Mouse (Mus musculus): ENCODE measurements around the gene Plac9a. TPM values are rescaled to one million over a fixed set of nuclear protein-coding genes. Genes with fewer than 3 reads are reported as not detected.
A peak's percentile ranks its signal among the peaks of the same experiment; 100 is the strongest.
"Not testable (repeated sequence)": the region's sequence is repeated elsewhere in the genome, so short reads cannot be mapped to it uniquely, and the experiment has no call there.

The Plac9a gene
- total RNA-seq, 2 experiments from 2014 or later: 4.0 to 6.3 TPM

GRCm38 (mm10) chr14:25866384-25866783, 36.5 kb downstream of the Plac9a start:
- intact Hi-C loops (cut with DNase I): no loop called here
- DNase-seq: no peak

DNA sequence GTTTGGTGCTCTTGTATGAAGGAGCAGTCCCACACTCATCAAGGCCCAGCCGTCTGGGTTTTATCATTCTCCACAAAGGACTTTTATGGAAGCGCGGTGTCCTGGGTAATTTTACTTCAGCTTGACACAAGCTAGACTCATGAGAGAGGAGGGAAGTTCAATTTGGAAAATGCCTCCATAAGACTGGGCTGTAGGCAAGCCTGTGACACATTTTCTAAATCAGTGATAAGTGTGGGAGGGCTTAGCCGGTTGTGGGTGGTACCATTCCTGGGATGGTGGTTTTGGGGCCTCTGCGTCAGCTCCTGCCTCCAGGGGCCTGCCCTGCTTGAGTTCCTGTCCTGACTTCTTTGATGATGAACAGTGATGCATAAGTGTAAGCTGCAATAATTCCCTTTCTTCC, 37.6 kb downstream of the Plac9a start:
- intact Hi-C loops (cut with DNase I): no loop called here
- DNase-seq: no peak

DNA sequence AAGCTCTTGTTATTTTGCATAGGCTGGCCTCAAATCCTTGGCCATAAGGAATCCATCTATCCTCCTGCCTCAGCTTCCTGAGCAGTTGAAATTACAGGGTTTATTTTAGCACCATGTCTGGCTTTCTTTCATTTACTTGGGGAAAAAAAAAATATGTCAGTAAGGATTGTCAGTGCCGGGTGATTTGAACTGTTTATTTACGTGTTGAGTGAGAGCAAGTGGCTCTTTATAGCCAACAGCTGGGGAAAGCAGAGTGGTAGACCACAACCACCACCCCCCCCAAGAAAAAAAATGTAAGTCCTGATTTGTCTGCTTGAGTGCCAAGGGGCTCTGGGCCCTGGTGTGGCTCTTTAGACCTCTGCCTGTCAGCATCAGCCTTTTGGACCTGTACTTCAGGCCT, 39.2 kb downstream of the Plac9a start:
- no peak for DNase-seq
- intact Hi-C loops (cut with DNase I): no loop called here

DNA sequence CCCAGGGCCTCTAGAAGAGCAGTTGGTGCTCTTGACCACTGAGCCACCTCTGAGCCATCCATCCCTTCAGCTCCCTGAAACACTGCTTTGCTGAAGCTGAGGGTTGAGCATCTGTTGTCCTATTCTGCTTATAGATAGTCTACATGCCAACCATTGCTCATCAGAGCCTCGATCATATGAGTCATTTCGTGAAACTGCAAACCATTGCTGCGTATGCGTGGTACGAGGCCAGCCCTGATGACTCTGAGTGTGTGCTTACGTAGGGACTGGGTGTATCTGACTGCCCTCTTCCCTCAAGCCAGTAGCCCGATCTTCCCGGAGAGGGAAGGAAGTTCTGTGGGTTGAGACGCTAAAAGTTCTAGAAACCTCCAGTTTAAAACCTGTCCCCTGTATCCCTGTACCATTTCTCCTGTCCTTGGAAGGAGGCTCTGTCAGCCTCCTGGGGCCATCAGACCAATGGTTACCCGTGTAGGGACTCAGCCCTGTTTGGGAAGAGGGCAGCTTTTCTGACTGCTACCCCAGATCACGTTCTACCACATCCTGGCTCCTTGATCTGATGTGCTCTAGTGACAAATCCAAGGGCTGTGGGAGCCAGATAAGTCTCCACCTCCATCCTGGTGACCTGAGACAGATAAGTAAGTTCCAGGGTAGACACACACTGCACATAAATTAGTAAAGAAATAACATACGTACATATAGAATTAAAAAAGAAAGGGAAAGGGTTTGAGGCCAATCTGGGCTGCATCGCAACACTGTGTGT, 40.9 kb downstream of the Plac9a start:
- DNase-seq: no peak
- intact Hi-C loops (cut with DNase I): no loop called here

GRCm38 (mm10) chr14:25857940-25858339, 45.0 kb downstream of the Plac9a start:
- no peak for DNase-seq
- intact Hi-C loops (cut with DNase I): no loop called here

DNA sequence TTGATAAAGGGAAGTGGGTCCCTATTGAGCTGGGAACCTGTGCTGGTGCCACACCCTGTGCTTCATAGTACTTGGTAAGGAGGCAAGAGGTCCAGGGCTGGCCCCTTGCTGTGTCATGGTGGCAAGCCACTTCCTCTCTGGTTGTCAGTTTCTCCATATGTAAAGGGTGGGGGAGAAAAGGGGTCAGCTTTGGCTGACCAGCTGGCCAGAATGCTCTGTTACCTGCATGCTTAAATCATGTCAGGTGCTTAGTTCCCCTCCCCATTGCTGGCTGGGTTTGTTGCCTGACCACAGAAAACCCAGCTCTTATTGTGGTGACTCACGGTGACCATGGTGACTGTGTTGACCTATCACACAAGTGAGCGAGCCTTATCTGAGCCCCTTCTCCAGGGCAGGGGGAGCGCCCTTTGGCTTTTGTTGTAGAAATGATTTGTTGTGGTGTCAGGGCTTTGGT, 45.7 kb downstream of the Plac9a start:
- no peak for DNase-seq
- intact Hi-C loops (cut with DNase I): no loop called here

DNA sequence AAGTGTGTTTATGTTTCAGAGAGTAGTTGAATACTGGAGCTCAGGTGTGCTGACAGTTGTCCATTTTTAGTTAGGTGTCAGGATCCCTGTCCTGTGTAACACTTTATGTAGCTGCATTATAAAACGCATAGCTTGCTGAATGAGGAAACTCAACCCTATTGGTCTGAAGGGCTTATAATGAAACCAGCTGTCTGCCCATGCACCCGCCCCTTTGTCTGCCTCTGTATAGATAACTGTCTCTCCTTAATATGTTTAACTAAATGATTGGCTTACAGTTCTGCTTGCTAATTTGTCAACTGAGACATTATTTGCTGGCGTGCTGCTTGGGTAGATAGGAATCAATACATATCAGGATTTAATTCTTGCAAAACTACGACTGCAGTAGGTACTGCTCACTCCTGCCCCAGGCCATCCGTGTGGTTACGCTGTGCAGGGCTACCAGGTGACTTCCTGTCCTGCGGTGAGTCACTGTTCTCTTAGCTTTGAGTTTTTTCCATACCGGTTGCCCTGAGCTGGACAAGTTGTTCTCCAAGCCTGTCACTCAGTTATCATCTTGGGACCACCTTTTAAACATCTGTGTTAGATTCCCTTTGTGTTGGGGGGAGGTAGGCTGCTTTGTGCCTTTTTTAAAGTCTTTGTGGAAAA, 47.5 kb downstream of the Plac9a start:
- intact Hi-C loops (cut with DNase I): no loop called here

DNA sequence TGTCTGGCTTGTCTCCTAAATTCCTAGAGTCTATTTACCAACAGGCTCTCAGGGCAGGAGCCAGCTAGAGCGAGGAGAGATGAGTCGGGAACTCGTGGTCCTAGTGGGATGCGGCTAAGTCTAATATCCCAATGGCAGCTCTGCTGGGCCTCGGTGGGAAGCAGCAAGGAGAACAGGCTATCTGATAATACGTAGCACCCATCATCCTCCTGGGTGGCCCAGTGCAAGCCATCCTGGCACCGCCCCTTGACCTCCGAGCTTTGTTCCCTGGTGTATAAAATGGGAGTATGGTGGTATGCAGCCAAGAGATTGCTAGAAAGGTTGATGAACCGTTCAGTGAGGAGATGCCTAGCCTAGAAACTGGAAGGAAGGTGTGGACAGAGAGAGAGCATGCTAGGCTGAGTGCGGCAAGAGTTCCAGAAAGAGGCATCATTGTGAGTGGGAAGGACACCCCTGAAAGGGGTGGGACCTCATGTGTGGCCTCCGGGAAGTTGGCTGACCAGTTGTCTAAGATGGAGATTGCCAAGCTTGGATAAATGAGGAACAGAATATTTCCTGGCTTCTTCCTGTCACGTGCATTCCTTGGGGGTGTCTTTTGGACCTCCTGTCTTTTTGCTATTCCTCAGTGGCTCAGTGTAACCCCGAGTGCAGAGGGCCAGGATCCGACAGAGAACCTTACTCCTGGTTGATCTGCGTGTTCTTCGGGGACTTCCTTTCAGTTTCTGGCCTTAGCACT, 49.0 kb downstream of the Plac9a start:
- intact Hi-C loops (cut with DNase I): no loop called here
- DNase-seq: peak in 1 of 2 experiments; percentile 40

More for the DNA sequence above, 47.5 kb downstream of the Plac9a start:
- DNase-seq: no peak

GRCm38 (mm10) chr14:25853295-25853694, 49.6 kb downstream of the Plac9a start:
- DNase-seq: no peak
- intact Hi-C loops (cut with DNase I): no loop called here

GRCm38 (mm10) chr14:25852121-25852561, 50.8 kb downstream of the Plac9a start:
- intact Hi-C loops (cut with DNase I): no loop called here
- no peak for DNase-seq

DNA sequence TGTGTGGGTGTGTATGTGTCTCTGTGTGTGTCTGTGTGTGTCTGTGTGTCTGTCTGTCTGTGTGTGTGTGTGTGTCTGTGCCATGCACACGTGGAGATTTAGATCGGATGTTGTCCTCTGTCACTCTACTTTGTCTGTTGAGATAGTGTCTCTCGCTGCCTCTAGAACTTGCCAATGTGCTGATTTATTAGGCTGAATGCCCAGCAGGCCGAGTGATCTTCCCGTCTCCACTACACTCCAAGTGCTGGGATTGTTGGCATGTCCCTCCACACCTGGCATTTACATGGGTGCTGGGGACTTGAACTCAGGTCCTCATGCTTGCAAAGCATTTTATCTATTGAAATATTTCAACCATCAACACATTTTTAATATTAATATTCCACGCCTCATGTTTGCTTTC, 51.7 kb downstream of the Plac9a start:
- DNase-seq: peak in 1 of 2 experiments; percentile 47
- intact Hi-C loops (cut with DNase I): no loop called here

DNA sequence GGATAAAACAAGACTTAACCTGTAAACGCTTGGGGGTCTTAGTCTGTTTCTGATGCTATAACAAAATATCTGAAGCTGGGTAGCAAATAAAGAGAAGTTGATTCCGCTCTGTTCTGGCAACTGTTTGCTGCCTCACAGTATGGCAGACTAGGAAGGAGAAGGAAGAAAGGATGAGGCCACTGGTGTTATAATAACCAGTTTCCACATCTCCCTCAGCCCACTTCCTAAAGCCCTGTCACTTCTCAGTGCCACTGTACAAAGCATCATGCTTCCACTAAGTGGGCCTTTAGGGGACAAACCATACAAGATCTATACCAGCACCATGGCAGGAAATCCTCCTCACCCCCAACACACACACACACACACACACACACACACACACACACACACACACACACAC, 52.5 kb downstream of the Plac9a start:
- intact Hi-C loops (cut with DNase I): no loop called here
- DNase-seq: no peak

GRCm38 (mm10) chr14:25848708-25849107, 54.2 kb downstream of the Plac9a start:
- DNase-seq; intact Hi-C loops (cut with DNase I): not testable (repeated sequence)

DNA sequence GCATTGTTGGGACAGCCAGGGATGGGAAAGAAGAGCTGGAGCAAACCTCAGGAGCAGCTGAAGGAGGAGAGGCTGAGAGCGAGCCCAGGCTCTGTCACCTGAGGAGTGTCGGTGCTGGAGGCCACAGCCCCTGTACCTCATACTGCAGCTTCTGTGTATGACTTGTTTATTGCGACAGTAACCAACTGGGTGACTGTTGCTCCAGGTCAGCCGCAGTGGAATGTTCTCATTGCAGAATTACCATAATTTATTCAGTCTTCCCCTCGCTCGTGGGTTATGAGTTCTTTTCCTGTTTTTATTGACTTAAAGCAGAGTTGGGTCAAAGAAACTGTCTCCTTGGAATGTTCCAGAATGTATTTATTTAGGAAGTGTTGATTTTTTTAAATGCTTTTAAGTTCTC, 54.7 kb downstream of the Plac9a start:
- no peak for DNase-seq
- intact Hi-C loops (cut with DNase I): no loop called here

DNA sequence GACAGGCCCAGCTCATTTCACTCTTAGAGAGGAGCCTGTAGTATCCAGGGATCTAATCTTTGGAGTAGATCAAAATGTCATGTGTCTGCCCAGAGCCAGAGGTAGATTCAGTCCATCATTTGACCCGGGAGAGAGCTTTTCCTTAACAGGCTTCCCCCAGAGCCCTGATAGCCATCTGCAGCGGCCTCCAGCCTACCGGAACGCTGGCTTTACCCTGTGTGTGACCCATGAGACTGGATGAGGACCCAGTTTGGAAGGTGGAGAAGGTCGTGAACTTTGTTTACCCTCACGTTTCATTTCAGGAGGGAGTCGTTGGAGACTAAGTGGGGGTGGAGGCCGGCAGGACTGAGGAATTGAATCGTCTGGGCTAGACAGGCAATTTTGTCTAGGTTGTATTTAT, 55.2 kb downstream of the Plac9a start:
- DNase-seq: no peak
- intact Hi-C loops (cut with DNase I): no loop called here

DNA sequence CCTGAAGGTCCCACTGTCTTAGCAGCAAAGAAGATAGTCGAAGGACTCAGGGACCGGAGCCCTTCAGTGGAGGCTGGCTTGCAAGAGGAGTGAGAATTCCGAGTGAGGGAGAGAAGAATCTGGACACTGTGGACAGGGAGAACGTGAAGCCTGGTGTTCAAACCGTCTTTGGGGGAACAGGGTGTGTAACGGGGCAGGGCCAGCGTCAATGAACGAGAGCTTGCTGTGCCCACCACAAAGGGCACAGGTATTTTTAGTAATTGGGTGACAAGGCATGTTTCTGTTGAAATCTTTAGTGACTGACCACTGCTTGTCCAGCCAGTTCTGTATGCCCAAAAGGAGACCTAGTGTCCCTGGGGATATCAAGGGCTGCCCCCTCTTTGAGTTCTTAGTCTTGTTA, 56.4 kb downstream of the Plac9a start:
- no peak for DNase-seq
- intact Hi-C loops (cut with DNase I): no loop called here

DNA sequence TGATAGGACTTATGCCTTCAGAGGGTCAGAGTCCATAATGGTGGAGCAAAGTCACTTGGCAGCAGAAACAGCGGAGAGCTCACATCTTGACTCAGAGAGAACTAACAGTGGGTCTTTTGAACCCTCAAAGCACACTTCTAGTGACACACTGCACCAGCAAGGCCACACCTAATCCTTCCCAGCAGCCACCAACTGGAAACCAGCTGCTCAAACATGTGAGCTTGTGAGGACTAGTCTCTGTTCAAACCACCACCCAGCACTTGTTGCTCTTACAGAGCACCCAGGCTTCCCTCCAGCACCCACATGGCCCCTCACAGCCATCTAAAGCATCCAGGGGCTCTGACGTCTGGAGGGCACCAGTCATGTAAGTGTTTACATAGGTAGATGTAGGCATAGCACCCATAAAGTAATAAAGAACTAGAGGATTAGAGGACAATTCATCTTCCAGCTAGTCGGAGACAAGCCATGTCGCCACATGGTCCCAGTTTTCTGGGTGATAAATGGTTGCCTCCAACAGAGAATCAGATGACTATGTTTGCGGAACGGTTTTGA, 57.0 kb downstream of the Plac9a start:
- DNase-seq: no peak
- intact Hi-C loops (cut with DNase I): no loop called here

- intact Hi-C loops (cut with DNase I): no loop called here
- no peak for DNase-seq
These were observed 58.5 kb downstream of the Plac9a start for GRCm38 (mm10) chr14:25844372-25844771.

DNA sequence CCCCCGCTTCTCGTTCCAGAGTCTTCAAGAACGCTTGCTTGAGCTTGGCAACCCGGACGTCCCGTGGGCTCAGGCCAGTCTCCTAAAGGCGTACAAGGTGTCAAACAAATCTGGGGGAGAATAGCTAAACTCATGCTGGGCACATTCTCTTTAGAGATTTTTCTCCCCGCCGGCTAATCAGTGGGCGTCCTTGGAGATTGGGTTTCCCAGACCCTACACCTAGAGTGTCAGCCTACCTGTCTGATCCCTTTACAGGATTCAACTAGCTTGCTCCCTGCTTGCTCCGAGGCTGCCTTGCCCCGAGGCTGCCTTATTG, 60.3 kb downstream of the Plac9a start:
- no peak for DNase-seq

DNA sequence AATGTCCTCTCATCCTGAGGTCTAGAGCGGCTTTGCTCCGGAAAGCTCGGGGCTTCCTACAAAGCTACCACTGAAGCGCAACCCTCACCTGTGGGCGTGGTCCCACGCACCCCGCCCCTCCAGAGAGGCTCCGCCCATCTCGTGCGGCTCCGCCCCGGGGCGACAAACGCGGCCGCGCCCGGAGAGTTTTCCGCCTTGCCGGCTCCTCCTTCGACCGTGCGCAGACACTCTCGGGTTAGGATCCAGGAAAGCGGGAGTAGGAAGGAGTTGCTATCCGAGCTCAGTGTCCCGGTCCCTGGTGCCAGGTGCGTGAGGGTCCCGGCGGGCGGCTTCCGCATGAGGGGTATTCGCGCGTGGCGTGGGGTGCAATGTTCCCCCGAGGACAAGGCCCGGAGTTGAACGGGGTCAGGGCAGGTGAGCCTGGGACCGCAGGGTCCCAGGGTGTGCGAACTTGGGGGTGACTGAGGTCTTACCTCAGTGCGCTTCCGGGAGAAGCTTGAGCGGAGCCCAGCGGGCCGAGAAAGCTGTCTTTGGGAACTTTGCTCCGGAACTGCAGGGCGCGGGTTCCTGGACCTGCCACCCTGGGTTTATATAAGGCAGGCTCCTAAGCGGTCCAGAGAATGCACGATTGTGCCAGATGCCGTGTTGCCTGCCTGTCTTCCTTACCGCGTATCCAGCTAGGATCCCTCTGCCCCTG, 60.8 kb downstream of the Plac9a start, which contains the start of gene Anxa11:
Anxa11 (plus strand) TSS at position 166 of the 697 bp plus-strand sequence.
- intact Hi-C loops (cut with DNase I): no loop called here
- peak; percentile 91 to 92 for DNase-seq

More for the DNA sequence above, 60.3 kb downstream of the Plac9a start:
- intact Hi-C loops (cut with DNase I): no loop called here

GRCm38 (mm10) chr14:25841579-25841978, 61.3 kb downstream of the Plac9a start:
- intact Hi-C loops (cut with DNase I): no loop called here
- no peak for DNase-seq

Measured in heart, postnatal 10 days (tissue).